ENCODE assay signal across 29 mouse cellular contexts in the genomic region with DNA sequence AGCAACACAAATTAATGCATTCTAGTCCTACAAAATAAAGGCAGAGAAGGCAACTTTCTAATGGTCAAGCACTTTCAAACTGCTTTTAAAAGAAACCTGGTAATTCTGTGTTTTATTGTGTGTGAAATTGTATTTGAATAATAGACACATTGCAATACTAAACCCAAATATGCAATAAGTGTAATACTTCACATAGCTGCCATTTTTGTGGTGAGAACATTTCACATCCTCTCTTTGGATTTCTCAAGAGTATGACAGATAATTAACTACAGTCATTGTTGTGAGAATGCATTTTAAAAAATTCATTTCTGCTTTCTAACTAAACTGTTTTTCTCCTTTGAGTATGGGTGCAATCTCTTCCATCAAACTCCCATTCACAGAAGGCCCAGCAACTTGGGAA.
DNase-seq lines count a peak whose midpoint lies in the region; ATAC-seq and TF ChIP-seq lines count a peak whose summit lies in the region.
"Had no signal": no experiment of that assay in that cellular context is flagged by ENCODE, and none has a peak within 500 bp of the region (broad histone marks: within the 10 kb centered on the region; RNA-seq: fewer than 3 reads in every experiment).

No protein-coding gene starts in this region.

- peak overlapping the region; percentile 8 for H3K4me2 ChIP-seq in myocyte (ENCODE audit: low read depth)
- H3K4me2 ChIP-seq in liver, embryonic 12.5 days = no peak overlapping the region
- H3K4me2 ChIP-seq: embryonic facial prominence, embryonic 13.5 days; forebrain, embryonic 12.5 days; forebrain, embryonic 15.5 days; heart, embryonic 13.5 days; hindbrain, embryonic 14.5 days had no signal

- no peaks in the 10 kb centered on the region for H3K9me3 ChIP-seq in liver, embryonic 12.5 days (replicated peaks)
- H3K9me3 ChIP-seq: embryonic facial prominence, embryonic 10.5 days; embryonic facial prominence, embryonic 13.5 days; forebrain, embryonic 12.5 days; forebrain, embryonic 15.5 days; heart, embryonic 10.5 days; heart, embryonic 13.5 days had no signal

- no peaks in the 10 kb centered on the region for H3K36me3 ChIP-seq in myocyte (ENCODE audit: control insufficient read depth, insufficient read depth)
- H3K36me3 ChIP-seq in liver, embryonic 12.5 days = no peaks in the 10 kb centered on the region
- H3K36me3 ChIP-seq: embryonic facial prominence, embryonic 10.5 days; embryonic facial prominence, embryonic 13.5 days; forebrain, embryonic 12.5 days; forebrain, embryonic 15.5 days; heart, embryonic 10.5 days; heart, embryonic 13.5 days had no signal

- H3ac ChIP-seq in myocyte (ENCODE audit: control insufficient read depth, insufficient read length) = no peak overlapping the region

- no peak overlapping the region for H3K9ac ChIP-seq in liver, embryonic 12.5 days
- H3K9ac ChIP-seq: embryonic facial prominence, embryonic 13.5 days; forebrain, embryonic 12.5 days; forebrain, embryonic 15.5 days; heart, embryonic 13.5 days; hindbrain, embryonic 14.5 days had no signal

- no peaks in the 10 kb centered on the region for H3K4me1 ChIP-seq in liver, embryonic 12.5 days
- H3K4me1 ChIP-seq: forebrain, embryonic 15.5 days; heart, embryonic 10.5 days; heart, embryonic 13.5 days had no signal

- H3K4me3 ChIP-seq in myocyte = no peak overlapping the region
- no peak overlapping the region for H3K4me3 ChIP-seq in liver, embryonic 12.5 days
- H3K4me3 ChIP-seq: embryonic facial prominence, embryonic 10.5 days; embryonic facial prominence, embryonic 13.5 days; erythroblast, embryonic 14.5 days; forebrain, embryonic 12.5 days; forebrain, embryonic 15.5 days; heart, adult 2 months; heart, embryonic 10.5 days; heart, embryonic 13.5 days had no signal

- TF ChIP-seq POLR2A in myocyte (IDR thresholded peaks at IDR 0.05; ENCODE audit: insufficient read length, low read depth) = no peak

- no peaks in the 10 kb centered on the region for H3K27me3 ChIP-seq in myocyte (ENCODE audit: control insufficient read depth, insufficient read depth, insufficient read length)
- H3K27me3 ChIP-seq in liver, embryonic 12.5 days (replicated peaks) = no peaks in the 10 kb centered on the region
- H3K27me3 ChIP-seq: embryonic facial prominence, embryonic 13.5 days; forebrain, embryonic 12.5 days; forebrain, embryonic 15.5 days; heart, embryonic 13.5 days had no signal

- H3K79me2 ChIP-seq in myocyte (ENCODE audit: control insufficient read depth, insufficient read depth) = no peaks in the 10 kb centered on the region

- ATAC-seq in liver, embryonic 12.5 days = no peak
- ATAC-seq: activated CD4-positive, CD25-positive, alpha-beta regulatory T cell, adult 4 months; forebrain, embryonic 15.5 days; hindbrain, postnatal 0 days; inflammation-experienced regulatory T-cells, adult 6 months had no signal

- H3K27ac ChIP-seq in liver, embryonic 12.5 days = no peak overlapping the region
- H3K27ac ChIP-seq: embryonic facial prominence, embryonic 10.5 days; embryonic facial prominence, embryonic 13.5 days; forebrain, embryonic 12.5 days; forebrain, embryonic 15.5 days; heart, adult 2 months; heart, embryonic 10.5 days; heart, embryonic 13.5 days; hindbrain, embryonic 14.5 days; hindbrain, postnatal 0 days had no signal

- DNase-seq in 416B (ENCODE audit: low read depth) = peak; percentile 19
- peak; percentile 46 for DNase-seq in NIH3T3 (ENCODE audit: low read depth)
- no peak for DNase-seq in thymus, postnatal 0 days (ENCODE audit: low spot score)
- no peak for DNase-seq in frontal cortex, adult 2 months (ENCODE audit: extremely low spot score in 1 of 2, low spot score in 1 of 2)
- DNase-seq: adrenal gland, adult 8-10 months; adrenal gland, postnatal 25 days; cerebellum, adult 11-12 months; cerebellum, adult 8-10 months; cerebellum, postnatal 10 days; cerebellum, postnatal 36 days; embryo, embryonic 11 days; gastrocnemius, postnatal 10 days; gastrocnemius, postnatal 36 days; heart, adult 2 months; heart, postnatal 14 days; heart, postnatal 4 days had no signal

TF ChIP-seq in myocyte, 11 proteins besides CTCF, POLR2A, EP300 and RAD21:
- TF ChIP-seq E2F4 (IDR thresholded peaks at IDR 0.05; ENCODE audit: insufficient read depth) = no peak
- peak; percentile 80 for TF ChIP-seq CEBPB (IDR thresholded peaks at IDR 0.05; ENCODE audit: insufficient read depth, poor library complexity, severe bottlenecking)
- TF ChIP-seq TCF3 (IDR thresholded peaks at IDR 0.05; ENCODE audit: insufficient read length, low read depth) = no peak

Comparison
In these comparisons a context has a peak if more than half of its experiments do, and no peak if none do; other contexts are left out.
1. DNase-seq: peak in 416B (single experiment) and NIH3T3 (single experiment); none in thymus, postnatal 0 days (single experiment) and frontal cortex, adult 2 months (0 of 2).